Mouse (Mus musculus) lung, postnatal 4 days (tissue): Measurements from ENCODE around the gene Vwa3b.
A peak's percentile ranks its signal among the peaks of the same experiment; 100 is the strongest.

ENCODE experiments used
- DNase-seq, 2 experiments: peaks; one replicate each; pipeline ENCODE4 v3.0.0; 2021

The Vwa3b gene

GRCm38 (mm10) chr1:37011626-37012209, 14.7 kb upstream of the Vwa3b start:
- no peak for DNase-seq

GRCm38 (mm10) chr1:37013006-37013405, 13.4 kb upstream of the Vwa3b start:
- DNase-seq, result no peak

- peak; percentile 15 to 38 for DNase-seq
These were observed 12.7 kb upstream of the Vwa3b start for GRCm38 (mm10) chr1:37013687-37014086.

- DNase-seq, result no peak
These were observed 7.4 kb upstream of the Vwa3b start for GRCm38 (mm10) chr1:37019017-37019416.

- no peak for DNase-seq
These were observed 3.7 kb upstream of the Vwa3b start for GRCm38 (mm10) chr1:37022704-37023103.

GRCm38 (mm10) chr1:37024736-37025135, 1.7 kb upstream of the Vwa3b start:
- no peak for DNase-seq

- DNase-seq, result no peak
These were observed 1.0 kb upstream of the Vwa3b start for GRCm38 (mm10) chr1:37025376-37025775.

- DNase-seq, result no peak
These were observed 470 bp downstream of the Vwa3b start for GRCm38 (mm10) chr1:37026866-37027265.

- DNase-seq, result no peak
These were observed 2.2 kb downstream of the Vwa3b start for GRCm38 (mm10) chr1:37028439-37029153.

GRCm38 (mm10) chr1:37029154-37029907, 2.9 kb downstream of the Vwa3b start:
- DNase-seq, result peak; percentile 74 to 81

- no peak for DNase-seq
These were observed 3.5 kb downstream of the Vwa3b start for GRCm38 (mm10) chr1:37029942-37030341.

- DNase-seq, result no peak
These were observed 4.3 kb downstream of the Vwa3b start for GRCm38 (mm10) chr1:37030693-37031092.

GRCm38 (mm10) chr1:37035879-37036278, 9.5 kb downstream of the Vwa3b start:
- no peak for DNase-seq

- no peak for DNase-seq
These were observed 14.7 kb downstream of the Vwa3b start for GRCm38 (mm10) chr1:37041126-37041525.

GRCm38 (mm10) chr1:37041856-37042255, 15.5 kb downstream of the Vwa3b start:
- no peak for DNase-seq

GRCm38 (mm10) chr1:37042769-37043168, 16.4 kb downstream of the Vwa3b start:
- DNase-seq, result no peak

- no peak for DNase-seq
These were observed 16.8 kb downstream of the Vwa3b start for GRCm38 (mm10) chr1:37043196-37043595.

- DNase-seq, result no peak
These were observed 19.1 kb downstream of the Vwa3b start for GRCm38 (mm10) chr1:37045472-37045871.

- DNase-seq, result no peak
These were observed 22.8 kb downstream of the Vwa3b start for GRCm38 (mm10) chr1:37049159-37049558.

GRCm38 (mm10) chr1:37053691-37054090, 27.3 kb downstream of the Vwa3b start:
- no peak for DNase-seq

- DNase-seq, result no peak
These were observed 30.6 kb downstream of the Vwa3b start for GRCm38 (mm10) chr1:37056831-37057561.

GRCm38 (mm10) chr1:37060856-37061255, 34.5 kb downstream of the Vwa3b start:
- DNase-seq, result no peak

- DNase-seq, result no peak
These were observed 36.7 kb downstream of the Vwa3b start for GRCm38 (mm10) chr1:37063053-37063452.
